Mouse (Mus musculus): Measurements from ENCODE around the gene Arhgap17.

DNA sequence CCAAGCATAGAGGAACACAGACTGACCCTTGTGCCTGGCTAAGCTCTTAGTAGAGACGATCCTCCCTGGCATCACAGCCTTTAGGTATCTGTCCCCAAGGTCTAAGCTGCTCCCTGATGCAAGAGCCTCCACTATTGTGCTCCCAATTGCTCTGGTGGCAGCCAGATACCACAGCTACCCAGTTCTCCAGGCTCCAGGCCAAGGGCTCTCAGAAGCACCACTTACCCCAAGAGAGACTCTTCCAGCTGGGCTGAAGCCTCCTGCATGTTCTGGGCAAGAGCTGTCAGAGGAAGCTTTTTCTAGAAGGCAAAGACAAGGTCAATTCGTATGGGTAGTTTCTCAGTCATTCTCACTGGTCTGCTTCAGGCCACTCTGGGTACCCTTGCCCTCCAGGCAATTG, 46.3 kb downstream of the Arhgap17 start:
- TF ChIP-seq EP300 (IDR thresholded peaks at IDR 0.05; ENCODE audit: insufficient read depth, low read depth, low read length) (no peak), CTCF (IDR thresholded peaks at IDR 0.05) (no peak)

Measured in heart, adult 2 months (tissue).